Mouse (Mus musculus) activated CD4-positive, CD25-positive, alpha-beta regulatory T cell (primary cell): Measurements from ENCODE around the gene Cep72. TPM values are rescaled to one million over a fixed set of nuclear protein-coding genes. Genes with fewer than 3 reads are reported as not detected.

Source experiments
- polyA plus RNA-seq, 2 experiments: library from polyadenylated mRNA; unstranded; fragments of 100-300 nt; shearing (Covaris generic); gene quantifications; one replicate each; pipeline ENCODE4 v1.2.1; 2017

Cep72 gene
- polyA plus RNA-seq, result 10 to 100 TPM; 10.0 to 12.0 TPM

GRCm38 (mm10) chr13:74061613-74062377, at the start of gene Cep72:
Gene Cep72, minus strand, starts transcription at chr13:74062299.

GRCm38 (mm10) chr13:74008948-74009718, 53.0 kb downstream of the Cep72 start, which contains the start of gene Tppp:
Gene Tppp, plus strand, starts transcription at chr13:74009407.

Other genes starting within 250 kb of the Cep72 start
- gene Nkd2, start 214.7 kb downstream of the Cep72 start, polyA plus RNA-seq, result under 1 TPM; 0.16 to 0.41 TPM
- gene Trip13, start 124.5 kb downstream of the Cep72 start, polyA plus RNA-seq, result 1 to 10 TPM; 4.1 to 7.3 TPM
- gene Brd9, start 124.5 kb downstream of the Cep72 start, polyA plus RNA-seq, result 10 to 100 TPM; 60.2 TPM
- gene Zdhhc11, start 98.4 kb downstream of the Cep72 start, polyA plus RNA-seq, result not detected
- 1 to 10 TPM in 1 of 2 experiments, not detected in 1; 1.5 TPM for gene Tppp, start 52.9 kb downstream of the Cep72 start, polyA plus RNA-seq
- under 1 TPM in 1 of 2 experiments, not detected in 1; 0.26 TPM for gene Slc9a3, start 59.2 kb upstream of the Cep72 start, polyA plus RNA-seq
- gene Exoc3, start 146.4 kb upstream of the Cep72 start, polyA plus RNA-seq, result 10 to 100 TPM; 75.3 to 79.5 TPM
- under 1 TPM in 1 of 2 experiments, not detected in 1; 0.04 TPM for gene Ahrr, start 230.0 kb upstream of the Cep72 start, polyA plus RNA-seq